Mouse (Mus musculus) limb, embryonic 11.5 days (tissue): ENCODE measurements around the gene Zfp142. TPM values are rescaled to one million over a fixed set of nuclear protein-coding genes. Genes with fewer than 3 reads are reported as not detected.

ENCODE experiments used
- ATAC-seq: fragments of 200-750 bp; cut with Nextera tagmentation; 2 replicates; pipeline ENCODE4 v1.8.0; 2017; ENCODE audit warnings: low read depth; ENCODE audit not compliant: insufficient number of reproducible peaks, low FRiP score, low TSS enrichment
- DNase-seq: peaks from one replicate; pipeline ENCODE4 v3.0.0-alpha.2; 2015; ENCODE audit warnings: low spot score
- H3K27ac ChIP-seq: fragments of 300-500 bp; sonication (generic); replicated peaks from 2 replicates; pipeline ENCODE4 v1.5.1; 2014; ENCODE audit warnings: low read depth, mild to moderate bottlenecking, low read length
- H3K27me3 ChIP-seq: fragments of 300-500 bp; sonication (generic); 2 replicates; pipeline ENCODE4 v1.6.1; 2014; ENCODE audit warnings: mild to moderate bottlenecking, low read length, mixed read lengths; ENCODE audit not compliant: control insufficient read depth, insufficient read depth
- H3K36me3 ChIP-seq: fragments of 300-500 bp; sonication (generic); 2 replicates; pipeline ENCODE4 v1.6.1; 2014; ENCODE audit warnings: mild to moderate bottlenecking, low read length, moderate library complexity, mixed read lengths; ENCODE audit not compliant: control insufficient read depth, insufficient read depth
- H3K4me1 ChIP-seq: fragments of 300-500 bp; sonication (generic); 2 replicates; pipeline ENCODE4 v1.6.1; 2014; ENCODE audit warnings: low read length, mixed read lengths; ENCODE audit not compliant: control insufficient read depth, insufficient read depth
- H3K4me2 ChIP-seq: fragments of 300-500 bp; sonication (generic); 2 replicates; pipeline ENCODE4 v1.6.1; 2014; ENCODE audit warnings: low read depth, mild to moderate bottlenecking, moderate library complexity; ENCODE audit not compliant: severe bottlenecking
- H3K4me3 ChIP-seq: fragments of 300-500 bp; sonication (generic); 2 replicates; pipeline ENCODE4 v1.5.1; 2014; ENCODE audit warnings: low read depth, low read length
- H3K9ac ChIP-seq: fragments of 300-500 bp; sonication (generic); 2 replicates; pipeline ENCODE4 v1.6.1; 2014; ENCODE audit warnings: mild to moderate bottlenecking, low read length
- H3K9me3 ChIP-seq: fragments of 300-500 bp; sonication (generic); 2 replicates; pipeline ENCODE4 v1.6.1; 2016; ENCODE audit warnings: low read length; ENCODE audit not compliant: control insufficient read depth
- WGBS: fragments of 180-500 bp; shearing (Covaris S2); extraction: QIAGEN DNeasy Blood & Tissue Kit; methylation state at CpG from one replicate; pipeline ENCODE4 v1.1.7; 2014; 5-methylcytosine and 5-hydroxymethylcytosine counted together
- polyA plus RNA-seq: library from polyadenylated mRNA; unstranded; fragments of >200 nt; fragmentation: Nextera tagmentation; extraction: Ambion mirVana; gene quantifications from 2 replicates; pipeline ENCODE4 v1.2.1, GENCODE M21; 2014

Zfp142 gene
- polyA plus RNA-seq, result 10.2 and 11.6 TPM in 2 replicates

DNA sequence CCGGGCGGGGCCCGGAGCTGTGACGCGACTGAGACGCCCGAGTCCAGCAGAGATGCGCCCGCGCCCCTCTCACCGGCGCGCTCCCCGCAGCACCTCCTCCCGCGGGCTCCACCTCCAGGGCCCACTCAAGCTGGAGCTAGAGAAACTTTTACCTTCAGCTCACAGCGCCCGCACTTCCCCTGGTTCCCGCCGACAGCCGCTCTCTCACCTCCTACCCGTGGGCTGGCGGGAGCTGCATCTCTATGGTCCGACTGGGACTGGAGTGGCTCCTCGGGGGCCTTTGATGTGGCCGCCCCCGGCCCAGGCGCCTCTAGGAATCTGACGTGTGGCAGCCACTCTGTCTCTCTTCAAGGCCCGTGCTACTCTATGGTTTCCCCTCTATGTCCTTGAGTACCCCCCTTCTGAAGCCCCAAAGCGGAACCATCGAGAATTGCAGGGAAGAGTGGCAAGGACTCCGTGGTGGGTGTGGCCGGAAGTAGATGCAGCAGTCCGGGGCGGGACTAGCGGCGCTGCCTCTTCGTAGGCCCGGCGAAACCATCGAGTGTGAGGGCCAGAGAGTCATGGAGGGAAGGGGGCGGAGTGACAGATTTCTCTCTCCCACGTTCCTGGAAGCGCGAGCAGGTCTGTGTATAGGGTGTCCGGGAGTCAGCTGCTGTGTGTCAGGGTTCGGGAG, at the start of gene Zfp142, which contains the start of gene Bcs1l:
Gene Zfp142 (minus strand): TSS at position 474 of the 673 bp plus-strand sequence.
Gene Bcs1l (plus strand): TSS at position 517 of the 673 bp plus-strand sequence.
- peak within 1 kb of the TSS; percentile 50; the same call in 1 of the 2 replicates for H3K27ac ChIP-seq
- H3K9me3 ChIP-seq, result no peaks in the 10 kb centered on the region
- H3K4me2 ChIP-seq, result peak within 1 kb of the TSS; percentile 89
- peaks cover 12% of the 10 kb centered on the region; the same call in 1 of the 2 replicates for H3K4me1 ChIP-seq
- ATAC-seq, result peak; percentile 99
- no peaks in the 10 kb centered on the region for H3K27me3 ChIP-seq
- peak within 1 kb of the TSS; percentile 85 for H3K9ac ChIP-seq
- peaks cover 3% of the 10 kb centered on the region; the same call in 1 of the 2 replicates for H3K36me3 ChIP-seq
- peak; percentile 99 for DNase-seq
- WGBS, result 0% methylated on average over 45 of the region's 48 CpGs
- peak within 1 kb of the TSS; percentile 84 for H3K4me3 ChIP-seq

DNA sequence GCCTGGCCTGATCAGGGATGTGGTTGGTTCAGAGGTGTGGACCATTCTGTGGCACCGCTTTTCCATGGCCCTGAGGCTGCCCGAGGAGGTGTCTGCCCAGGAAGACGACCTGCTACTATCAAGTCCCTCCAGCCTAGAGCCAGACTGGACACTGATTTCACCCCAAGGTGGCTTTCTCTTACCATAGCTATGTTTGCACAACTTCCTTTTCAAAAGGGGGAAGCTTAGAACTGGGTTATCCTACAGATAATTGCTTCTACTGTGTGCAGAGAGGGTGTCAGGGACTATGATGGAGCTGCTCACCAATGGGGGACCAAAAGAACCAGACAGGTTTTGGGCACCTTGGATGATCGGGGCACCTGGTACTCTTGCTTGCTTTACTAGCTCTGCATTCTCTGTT, 44.7 kb upstream of the Zfp142 start:
- Histone ChIP-seq H3K4me2 (no peak overlapping the region), H3K4me3 (no peak overlapping the region), H3K9me3 (no peaks in the 10 kb centered on the region), H3K27ac (no peak overlapping the region), H3K9ac (no peak overlapping the region), H3K36me3 (no peaks in the 10 kb centered on the region), H3K4me1 (no peaks in the 10 kb centered on the region), H3K27me3 (no peaks in the 10 kb centered on the region)
- 82% methylated on average over 4 of the region's 4 CpGs for whole genome bisulfite sequencing
- no peak for DNase-seq
- no peak for ATAC-seq

DNA sequence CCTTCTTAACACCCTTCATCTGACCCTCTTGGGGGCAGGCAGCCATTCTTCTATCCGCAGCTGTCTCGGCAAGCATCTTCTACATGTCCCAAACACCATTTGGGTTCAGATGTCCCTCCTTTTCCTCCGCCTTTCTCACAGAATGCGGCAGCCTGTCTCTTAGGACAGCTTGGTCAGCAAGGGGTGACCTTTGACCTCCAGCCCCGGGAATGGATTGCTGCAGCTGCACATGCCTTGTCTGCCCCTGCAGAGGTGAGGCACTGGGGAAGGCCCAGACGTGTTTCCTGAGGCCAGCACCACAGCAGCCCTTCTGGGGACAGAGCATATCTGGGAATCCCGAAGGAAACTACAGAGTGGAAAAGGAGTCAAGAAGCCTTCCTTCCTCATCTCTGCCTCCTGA, 40.0 kb upstream of the Zfp142 start:
- no peak for DNase-seq
- H3K27me3 ChIP-seq, result no peaks in the 10 kb centered on the region
- H3K9ac ChIP-seq, result no peak overlapping the region
- WGBS, result 47% methylated on average over 7 of the region's 7 CpGs
- no peaks in the 10 kb centered on the region for H3K9me3 ChIP-seq
- ATAC-seq, result no peak
- H3K4me2 ChIP-seq, result no peak overlapping the region
- H3K4me3 ChIP-seq, result no peak overlapping the region
- H3K27ac ChIP-seq, result no peak overlapping the region
- no peaks in the 10 kb centered on the region for H3K36me3 ChIP-seq
- H3K4me1 ChIP-seq, result no peaks in the 10 kb centered on the region

DNA sequence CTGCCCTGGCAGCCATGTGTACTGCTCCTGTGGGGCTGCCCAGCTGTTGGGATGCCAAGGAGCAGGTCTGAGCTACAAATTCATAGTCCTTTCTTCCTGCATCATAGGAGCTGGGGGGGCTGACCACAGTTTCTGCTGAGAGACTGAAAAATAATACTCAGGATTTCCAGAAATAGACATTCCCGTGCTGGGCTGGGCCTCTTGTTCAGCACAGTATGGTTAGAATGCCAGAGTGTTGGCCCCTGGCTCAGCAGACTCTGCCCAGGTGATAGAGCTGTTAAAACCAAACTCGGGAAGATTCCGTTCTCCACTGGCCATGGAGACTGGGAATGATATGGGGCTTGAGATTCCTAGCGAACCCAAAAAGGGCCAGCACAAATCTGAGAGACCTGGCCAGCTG, 38.0 kb upstream of the Zfp142 start:
- Histone ChIP-seq H3K4me1 (no peaks in the 10 kb centered on the region), H3K9me3 (no peaks in the 10 kb centered on the region), H3K9ac (no peak overlapping the region), H3K27me3 (no peaks in the 10 kb centered on the region), H3K4me2 (no peak overlapping the region), H3K4me3 (no peak overlapping the region), H3K36me3 (no peaks in the 10 kb centered on the region), H3K27ac (no peak overlapping the region)
- DNase-seq (no peak), ATAC-seq (no peak)
- 85% methylated on average over 4 of the region's 4 CpGs for WGBS

DNA sequence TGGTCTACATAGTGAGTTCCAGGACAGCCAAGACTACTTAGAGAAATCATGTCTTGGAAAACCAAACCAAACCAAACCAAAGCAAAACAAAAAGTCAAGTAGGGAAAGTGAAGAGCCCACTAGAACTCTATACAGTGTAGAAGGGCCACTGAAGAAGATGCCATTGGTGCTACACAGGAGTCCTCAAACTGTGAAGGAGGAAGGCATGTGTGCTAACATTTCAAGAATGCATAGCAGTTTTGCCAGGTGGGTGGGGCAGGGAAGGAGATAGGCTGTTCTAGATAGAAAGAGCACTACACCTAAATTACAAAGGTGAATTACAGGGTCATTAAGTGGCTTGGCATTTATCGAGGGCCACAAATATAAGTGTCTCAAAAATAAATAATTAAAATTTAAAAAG, 36.1 kb upstream of the Zfp142 start:
- no peaks in the 10 kb centered on the region for H3K4me1 ChIP-seq
- 87% methylated on average over 1 of the region's 1 CpGs for WGBS
- DNase-seq, result no peak

DNA sequence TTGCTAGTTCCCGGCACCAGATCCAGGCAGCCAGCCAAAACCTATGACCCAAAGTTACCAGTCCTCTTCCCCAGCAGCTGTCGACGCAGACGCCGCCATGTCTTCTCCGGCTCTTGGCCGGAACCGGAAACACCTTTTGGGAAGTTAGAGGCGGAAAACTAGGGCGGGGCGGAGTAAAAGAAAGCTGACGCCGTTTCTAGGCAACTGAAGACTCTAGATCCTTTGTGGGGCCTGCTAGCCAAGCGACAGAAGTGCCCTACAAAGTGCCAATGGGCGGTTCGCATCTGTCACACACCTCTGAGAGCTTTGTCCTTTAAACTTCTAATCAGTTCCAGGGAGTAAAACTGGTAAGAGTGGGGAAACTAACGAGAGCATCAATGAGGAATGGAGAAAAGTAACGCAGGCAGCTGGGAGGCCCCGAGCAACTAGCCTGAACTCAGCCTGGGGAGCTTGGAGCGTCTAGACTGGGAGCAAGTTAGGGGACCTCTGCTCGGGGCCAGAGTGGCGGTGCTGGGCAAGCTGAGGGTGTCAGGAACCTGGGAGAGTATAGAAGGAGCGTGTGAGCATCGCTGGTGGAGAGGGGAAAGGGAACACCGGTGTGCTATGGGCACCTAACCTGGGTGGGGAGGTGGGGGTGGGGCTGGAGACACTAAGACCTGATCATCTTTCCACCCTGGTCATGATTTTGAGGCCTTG, 13.4 kb upstream of the Zfp142 start, which contains the start of the genes Rnf25 and Stk36:
Gene Rnf25 (minus strand): TSS at position 131 of the 696 bp plus-strand sequence.
Gene Stk36 (plus strand): TSS at position 179 of the 696 bp plus-strand sequence.
- Histone ChIP-seq H3K9ac (peak within 1 kb of the TSS; percentile 78), H3K36me3 (peaks cover 6% of the 10 kb centered on the region; the same call in 1 of the 2 replicates), H3K27ac (no peak within 1 kb of the TSS), H3K4me3 (peak within 1 kb of the TSS; percentile 85), H3K27me3 (no peaks in the 10 kb centered on the region), H3K4me2 (peak within 1 kb of the TSS; percentile 83), H3K9me3 (no peaks in the 10 kb centered on the region), H3K4me1 (peaks cover 9% of the 10 kb centered on the region; the same call in 1 of the 2 replicates)
- peak; percentile 83; the same call in 1 of the 2 replicates for ATAC-seq
- WGBS, result 10% methylated on average over 25 of the region's 25 CpGs
- DNase-seq, result peak; percentile 86

More for the DNA sequence above, 36.1 kb upstream of the Zfp142 start:
- no peaks in the 10 kb centered on the region for H3K36me3 ChIP-seq
- H3K27me3 ChIP-seq, result no peaks in the 10 kb centered on the region
- H3K4me3 ChIP-seq, result no peak overlapping the region
- no peak overlapping the region for H3K9ac ChIP-seq
- no peaks in the 10 kb centered on the region for H3K9me3 ChIP-seq
- no peak for ATAC-seq
- no peak overlapping the region for H3K4me2 ChIP-seq
- H3K27ac ChIP-seq, result no peak overlapping the region

DNA sequence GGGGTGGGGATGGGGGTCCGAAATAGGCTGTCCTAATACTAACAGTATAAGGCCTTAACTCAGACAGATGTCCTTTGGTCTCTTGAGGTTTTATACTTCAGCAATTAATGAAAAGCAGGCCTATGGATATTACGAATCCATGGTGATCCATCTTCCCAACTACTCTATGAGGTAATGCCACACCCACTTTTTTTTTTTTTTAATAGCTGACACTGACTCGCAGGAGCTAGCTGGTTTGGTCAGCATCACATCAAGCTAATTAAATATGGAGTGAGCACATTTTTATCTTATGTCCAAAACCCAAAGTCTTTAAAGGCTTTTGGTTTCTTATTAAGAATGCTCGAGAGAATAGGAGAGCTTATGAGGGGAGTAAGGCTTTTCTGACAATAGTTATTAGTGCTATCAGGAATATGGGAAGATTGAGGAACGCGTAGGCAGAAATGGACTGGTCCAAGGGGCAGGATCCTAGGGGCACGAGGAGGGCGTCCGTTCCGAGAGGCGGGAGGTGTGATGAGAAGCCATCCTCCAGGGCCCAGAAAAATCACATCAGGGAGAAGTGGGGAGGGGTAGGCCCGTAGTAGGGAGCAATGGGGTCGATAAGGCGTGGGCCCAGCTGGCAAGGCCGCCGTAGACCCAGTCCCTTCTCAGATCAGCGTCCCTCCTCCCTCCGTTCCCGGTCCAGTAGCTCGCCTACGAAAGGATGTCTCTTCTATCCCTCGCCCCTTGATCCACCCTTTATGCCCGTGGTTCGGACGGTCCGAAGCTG, 12.6 kb upstream of the Zfp142 start:
- DNase-seq, result no peak
- peaks cover 6% of the 10 kb centered on the region; the same call in 1 of the 2 replicates for H3K36me3 ChIP-seq

DNA sequence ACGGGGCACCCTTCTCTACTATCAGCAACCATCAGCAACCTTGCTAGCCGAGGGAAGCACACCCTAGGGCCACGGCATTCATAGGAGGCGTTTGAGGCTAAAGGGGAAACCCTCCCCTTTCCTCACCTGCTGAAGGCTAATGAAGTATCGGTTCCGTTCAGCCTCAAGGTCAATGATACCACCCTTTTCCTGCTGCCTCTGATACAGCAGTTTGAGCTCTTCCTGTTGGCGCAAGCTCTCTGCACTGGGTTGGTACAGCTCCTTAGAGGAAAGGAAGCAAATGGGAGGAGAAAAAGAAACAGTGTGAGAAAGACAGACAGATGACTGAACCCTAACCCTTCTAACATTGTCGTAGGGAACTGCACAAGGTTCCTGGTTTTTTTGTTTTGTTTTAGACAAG, 6.4 kb upstream of the Zfp142 start:
- Histone ChIP-seq H3K9me3 (no peaks in the 10 kb centered on the region), H3K4me1 (no peaks in the 10 kb centered on the region), H3K9ac (no peak overlapping the region), H3K4me2 (no peak overlapping the region), H3K36me3 (peaks cover 18% of the 10 kb centered on the region; the same call in 1 of the 2 replicates), H3K27me3 (no peaks in the 10 kb centered on the region), H3K27ac (no peak overlapping the region), H3K4me3 (no peak overlapping the region)
- DNase-seq (no peak), ATAC-seq (no peak)
- 90% methylated on average over 8 of the region's 8 CpGs for WGBS

More for the DNA sequence above, 12.6 kb upstream of the Zfp142 start:
- H3K4me2 ChIP-seq, result peak overlapping the region; percentile 83
- 0 out of 2 replicates have a peak, but pooled peaks have one; percentile 31 for ATAC-seq
- peak overlapping the region; percentile 78 for H3K9ac ChIP-seq
- H3K27me3 ChIP-seq, result no peaks in the 10 kb centered on the region
- no peaks in the 10 kb centered on the region for H3K9me3 ChIP-seq
- peak overlapping the region; percentile 85 for H3K4me3 ChIP-seq
- peaks cover 9% of the 10 kb centered on the region; the same call in 1 of the 2 replicates for H3K4me1 ChIP-seq
- H3K27ac ChIP-seq, result no peak overlapping the region
- whole genome bisulfite sequencing, result 8% methylated on average over 25 of the region's 26 CpGs
